Mouse (Mus musculus): Measurements from ENCODE around the gene Stmnd1.
"Not testable (repeated sequence)": the region's sequence is repeated elsewhere in the genome, so short reads cannot be mapped to it uniquely, and the experiment has no call there.

DNA sequence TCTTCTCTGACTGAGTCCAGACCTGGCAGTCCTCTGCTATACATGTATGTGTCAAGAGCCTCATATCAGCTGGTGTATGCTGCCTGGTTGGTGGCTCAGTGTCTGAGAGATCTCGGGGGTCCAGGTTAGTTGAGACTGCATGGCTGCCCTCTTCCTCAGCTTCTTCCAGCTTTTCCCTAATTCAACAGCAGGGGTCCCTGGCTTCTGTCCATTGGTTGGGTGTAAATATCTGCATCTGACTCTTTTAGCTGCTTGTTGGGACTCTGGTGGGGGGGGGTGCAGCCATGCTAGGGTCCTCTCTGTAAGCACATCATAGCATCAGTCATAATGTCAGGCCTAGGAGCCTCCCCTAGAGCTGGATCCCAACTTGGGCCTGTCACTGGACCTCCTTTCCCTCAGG, 62.8 kb downstream of the Stmnd1 start:
- not testable (repeated sequence) for TF ChIP-seq CTCF (IDR thresholded peaks at IDR 0.05; ENCODE audit: extremely low read depth, insufficient read depth, insufficient read length, insufficient replicate concordance); POLR2A (IDR thresholded peaks at IDR 0.05; ENCODE audit: low read depth, low read length)
